Mouse (Mus musculus) neutrophil, adult 5-6 weeks (primary cell): ENCODE measurements around the gene Dlg5. TPM values are rescaled to one million over a fixed set of nuclear protein-coding genes. Genes with fewer than 3 reads are reported as not detected.

Experiments used
- ATAC-seq: fragments of 151-379, 151-347 bp; 2 replicates; pipeline ENCODE4 v1.8.0; 2017; ENCODE audit warnings: mild to moderate bottlenecking, moderate TSS enrichment; ENCODE audit not compliant: insufficient number of reproducible peaks, poor library complexity, low FRiP score, severe bottlenecking; ENCODE audit errors: extremely low read depth
- total RNA-seq: library from RNA; stranded (forward); fragments of 200-1000 nt; gene quantifications from 2 replicates; pipeline ENCODE4 v1.2.3, GENCODE M21; 2017

The Dlg5 gene
- total RNA-seq, 1 experiment from 2014 or later = not detected

- ATAC-seq = no peak
Measured at GRCm38 (mm10) chr14:24239651-24240050, 6.1 kb downstream of the Dlg5 start.

GRCm38 (mm10) chr14:24235954-24236353, 9.8 kb downstream of the Dlg5 start:
- no peak for ATAC-seq

GRCm38 (mm10) chr14:24234411-24234810, 11.3 kb downstream of the Dlg5 start:
- no peak for ATAC-seq

- ATAC-seq = no peak
Measured at GRCm38 (mm10) chr14:24232641-24233633, 12.8 kb downstream of the Dlg5 start.

GRCm38 (mm10) chr14:24228549-24228948, 17.2 kb downstream of the Dlg5 start:
- ATAC-seq = no peak

GRCm38 (mm10) chr14:24227015-24227414, 18.7 kb downstream of the Dlg5 start:
- no peak for ATAC-seq

GRCm38 (mm10) chr14:24226344-24226743, 19.4 kb downstream of the Dlg5 start:
- ATAC-seq = no peak

- ATAC-seq = no peak
Measured at GRCm38 (mm10) chr14:24222759-24223158, 23.0 kb downstream of the Dlg5 start.

GRCm38 (mm10) chr14:24222273-24222672, 23.4 kb downstream of the Dlg5 start:
- no peak for ATAC-seq

- no peak for ATAC-seq
Measured at GRCm38 (mm10) chr14:24217362-24217722, 28.4 kb downstream of the Dlg5 start.

GRCm38 (mm10) chr14:24216678-24217361, 28.9 kb downstream of the Dlg5 start:
- no peak for ATAC-seq

GRCm38 (mm10) chr14:24216064-24216463, 29.7 kb downstream of the Dlg5 start:
- no peak for ATAC-seq

- no peak for ATAC-seq
Measured at GRCm38 (mm10) chr14:24214436-24214835, 31.3 kb downstream of the Dlg5 start.

GRCm38 (mm10) chr14:24213336-24213735, 32.4 kb downstream of the Dlg5 start:
- no peak for ATAC-seq

GRCm38 (mm10) chr14:24212861-24213260, 32.9 kb downstream of the Dlg5 start:
- no peak for ATAC-seq

GRCm38 (mm10) chr14:24207360-24207752, 38.4 kb downstream of the Dlg5 start:
- ATAC-seq = no peak

- ATAC-seq = no peak
Measured at GRCm38 (mm10) chr14:24206736-24207359, 38.9 kb downstream of the Dlg5 start.

- no peak for ATAC-seq
Measured at GRCm38 (mm10) chr14:24206314-24206713, 39.4 kb downstream of the Dlg5 start.

- no peak for ATAC-seq
Measured at GRCm38 (mm10) chr14:24205281-24205871, 40.3 kb downstream of the Dlg5 start.
